Mouse (Mus musculus) CH12.LX (cell line): ENCODE data around the gene Runx2.

Experiments used
- CTCF ChIP-seq, 2 experiments: IDR thresholded peaks in 1 of 2; conservative IDR thresholded peaks in 1 of 2; 2 replicates each; pipeline ENCODE4 v1.5.1; 2011 to 2012; ENCODE audit warnings: low read depth in 2 of 2, low read length in 2 of 2, improper control_type of control experiment in 1 of 2, inconsistent platforms in 1 of 2, mild to moderate bottlenecking in 1 of 2, moderate library complexity in 1 of 2
- EP300 ChIP-seq: IDR thresholded peaks from 2 replicates; pipeline ENCODE4 v1.6.1; 2011; ENCODE audit warnings: low read length, improper control_type of control experiment
- ETS1 ChIP-seq: conservative IDR thresholded peaks from 2 replicates; pipeline ENCODE4 v1.6.1; 2012; ENCODE audit warnings: low read depth, mild to moderate bottlenecking, inconsistent platforms, low read length, improper control_type of control experiment, moderate library complexity
- HCFC1 ChIP-seq: IDR thresholded peaks from 2 replicates; pipeline ENCODE4 v1.6.1; 2012; ENCODE audit warnings: low read depth, mild to moderate bottlenecking, inconsistent platforms, low read length, improper control_type of control experiment
- MAX ChIP-seq: IDR thresholded peaks from 2 replicates; pipeline ENCODE4 v1.6.1; 2011; ENCODE audit warnings: low read length, improper control_type of control experiment
- MAZ ChIP-seq: IDR thresholded peaks from 2 replicates; pipeline ENCODE4 v1.6.1; 2012; ENCODE audit warnings: low read depth, mild to moderate bottlenecking, inconsistent platforms, low read length, improper control_type of control experiment, moderate library complexity
- MXI1 ChIP-seq: IDR thresholded peaks from 2 replicates; pipeline ENCODE4 v1.6.1; 2011; ENCODE audit warnings: mild to moderate bottlenecking, low read depth, low read length, improper control_type of control experiment
- NRF1 ChIP-seq: IDR thresholded peaks from 2 replicates; pipeline ENCODE4 v1.6.1; 2014; ENCODE audit warnings: low read depth, mild to moderate bottlenecking, inconsistent platforms, low read length, improper control_type of control experiment, moderate library complexity
- POLR2A ChIP-seq: IDR thresholded peaks from 2 replicates; pipeline ENCODE4 v1.6.1; 2011; ENCODE audit warnings: low read depth, mild to moderate bottlenecking, improper control_type of control experiment, low read length
- SIN3A ChIP-seq: IDR thresholded peaks from 2 replicates; pipeline ENCODE4 v1.6.1; 2012; ENCODE audit warnings: low read length, improper control_type of control experiment, inconsistent platforms
- TBP ChIP-seq: conservative IDR thresholded peaks from 2 replicates; pipeline ENCODE4 v1.6.1; 2011; ENCODE audit warnings: low read depth, low read length, improper control_type of control experiment
- UBTF ChIP-seq: IDR thresholded peaks from 2 replicates; pipeline ENCODE4 v1.6.1; 2012; ENCODE audit warnings: low read depth, mild to moderate bottlenecking, inconsistent platforms, low read length, improper control_type of control experiment, moderate library complexity
- USF1 ChIP-seq: IDR thresholded peaks from 2 replicates; pipeline ENCODE4 v1.6.1; 2014; ENCODE audit warnings: low read depth, mild to moderate bottlenecking, inconsistent platforms, low read length, improper control_type of control experiment
- ZKSCAN1 ChIP-seq: IDR thresholded peaks from 2 replicates; pipeline ENCODE4 v1.6.1; 2012; ENCODE audit warnings: low read depth, inconsistent platforms, low read length, improper control_type of control experiment, borderline replicate concordance

DNA sequence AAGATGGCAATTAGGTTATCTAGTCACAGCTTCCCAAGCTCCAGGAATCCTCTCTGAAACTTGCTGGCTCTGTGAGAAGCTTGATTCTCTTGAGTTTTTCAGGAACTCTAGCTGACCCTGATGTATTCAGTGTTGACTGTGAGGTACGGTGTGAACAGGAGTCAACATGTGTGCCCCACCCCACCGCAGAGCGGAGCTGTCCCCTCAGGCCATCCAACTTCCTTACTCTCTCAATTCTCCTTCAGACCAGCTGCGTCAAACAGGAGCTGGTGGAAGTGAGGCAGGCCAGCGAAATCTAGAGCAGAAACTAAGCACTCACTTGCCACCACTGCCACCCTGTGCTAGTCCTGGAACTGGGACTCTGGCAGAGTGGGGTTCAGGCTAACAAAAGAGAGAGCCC, 273.9 kb downstream of the Runx2 start:
- TF ChIP-seq CTCF (conservative IDR thresholded peaks at IDR 0.05 in 1 of 2, IDR thresholded peaks at IDR 0.05 in 1 of 2; ENCODE audit: low read depth in 2 of 2, low read length in 2 of 2) (no peak), POLR2A (no peak), SIN3A (no peak), EP300 (no peak), TBP (no peak), MAZ (no peak), UBTF (no peak), USF1 (no peak), ZKSCAN1 (no peak), MAX (no peak), NRF1 (no peak), ETS1 (no peak), MXI1 (no peak), HCFC1 (no peak)
